Mouse (Mus musculus) liver, embryonic 14.5 days (tissue): ENCODE measurements at regions not wholly inside any gene's neighbourhood (a gene's known extent, or its start where the extent isn't known, plus 50 kb on each side); places are given as distances from the start of the nearest gene placed in this dataset.

ENCODE experiments used
- CTCF ChIP-seq: IDR thresholded peaks from 2 replicates; pipeline ENCODE4 v1.5.1; 2016; ENCODE audit warnings: antibody characterized with exemption, low read depth, control low read depth
- EP300 ChIP-seq: IDR thresholded peaks from 2 replicates; pipeline ENCODE4 v1.6.1; 2016; ENCODE audit warnings: antibody characterized with exemption, low read depth

GRCm38 (mm10) chr7:111882991-111883390 is 103.2 kb upstream of the Galnt18 start:
- TF ChIP-seq CTCF (no peak), EP300 (no peak)
